10 mouse cellular contexts compared by ENCODE assay signal in the genomic region with DNA sequence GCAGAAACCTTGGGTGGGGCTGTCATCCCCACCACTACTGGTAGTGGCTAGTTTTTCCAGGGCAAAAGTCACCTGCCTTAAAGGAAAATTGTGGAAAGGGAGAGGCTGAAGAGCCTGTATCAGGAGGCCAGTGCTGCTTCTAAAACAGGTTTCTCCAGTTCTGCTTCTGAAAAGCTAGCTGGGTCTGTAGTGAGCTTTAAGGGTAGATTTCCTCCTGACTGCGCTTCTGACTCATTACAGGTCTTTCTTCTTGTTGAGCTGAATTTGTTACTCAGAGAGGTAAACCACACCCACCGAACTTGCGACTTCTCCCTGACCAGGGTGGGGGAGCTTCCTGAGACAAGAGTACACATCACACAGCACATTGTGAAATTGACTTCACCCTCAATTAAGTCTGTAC. TPM values are rescaled to one million over a fixed set of nuclear protein-coding genes. Genes with fewer than 3 reads are reported as not detected.
DNase-seq lines count a peak whose midpoint lies in the region; ATAC-seq and TF ChIP-seq lines count a peak whose summit lies in the region.
"Had no signal": no experiment of that assay in that cellular context is flagged by ENCODE, and none has a peak within 500 bp of the region (broad histone marks: within the 10 kb centered on the region; RNA-seq: fewer than 3 reads in every experiment).

No protein-coding gene starts in this region.

- no peak overlapping the region for H3K4me3 ChIP-seq in liver, postnatal 0 days (ENCODE audit: low read depth, low read length)
- no peak overlapping the region for H3K4me3 ChIP-seq in liver, embryonic 11.5 days (ENCODE audit: low read depth, low read length)
- H3K4me3 ChIP-seq in forebrain, postnatal 0 days (ENCODE audit: low read depth, low read length), result no peak overlapping the region
- H3K4me3 ChIP-seq: erythroblast, embryonic 14.5 days; hindbrain, embryonic 12.5 days had no signal

- H3K9ac ChIP-seq in liver, postnatal 0 days (replicated peaks), result no peak overlapping the region
- no peak overlapping the region for H3K9ac ChIP-seq in liver, embryonic 11.5 days (ENCODE audit: low read depth, low read length)
- H3K9ac ChIP-seq in forebrain, postnatal 0 days, result no peak overlapping the region
- H3K9ac ChIP-seq: hindbrain, embryonic 12.5 days had no signal

- H3K27ac ChIP-seq in liver, postnatal 0 days (ENCODE audit: low read depth), result peak overlapping the region; percentile 24; the same call in 1 of the 2 replicates
- H3K27ac ChIP-seq in liver, embryonic 11.5 days (ENCODE audit: low read depth, low read length), result no peak overlapping the region
- H3K27ac ChIP-seq in forebrain, postnatal 0 days (ENCODE audit: low read depth, low read length), result no peak overlapping the region
- H3K27ac ChIP-seq: hindbrain, embryonic 12.5 days had no signal

- no peak overlapping the region for H3K4me2 ChIP-seq in liver, postnatal 0 days (ENCODE audit: low read depth, low read length)
- no peak overlapping the region for H3K4me2 ChIP-seq in liver, embryonic 11.5 days
- no peak overlapping the region for H3K4me2 ChIP-seq in forebrain, postnatal 0 days (ENCODE audit: low read depth)
- H3K4me2 ChIP-seq: hindbrain, embryonic 12.5 days had no signal

- no peaks in the 10 kb centered on the region for H3K36me3 ChIP-seq in liver, postnatal 0 days (replicated peaks; ENCODE audit: insufficient read depth, low read length)
- no peaks in the 10 kb centered on the region for H3K36me3 ChIP-seq in liver, embryonic 11.5 days (ENCODE audit: control insufficient read depth, insufficient read depth, low read length)
- no peaks in the 10 kb centered on the region for H3K36me3 ChIP-seq in forebrain, postnatal 0 days (ENCODE audit: insufficient read depth)
- H3K36me3 ChIP-seq: hindbrain, embryonic 12.5 days had no signal

- TF ChIP-seq EP300 in liver, postnatal 0 days (IDR thresholded peaks at IDR 0.05; ENCODE audit: low read depth), result no peak

- H3K9me3 ChIP-seq in liver, postnatal 0 days (ENCODE audit: low read length), result no peaks in the 10 kb centered on the region
- no peaks in the 10 kb centered on the region for H3K9me3 ChIP-seq in liver, embryonic 11.5 days (ENCODE audit: control insufficient read depth, low read length)
- H3K9me3 ChIP-seq in forebrain, postnatal 0 days (ENCODE audit: low read length), result no peaks in the 10 kb centered on the region
- H3K9me3 ChIP-seq: hindbrain, embryonic 12.5 days had no signal

- no peak for DNase-seq in liver, postnatal 0 days
- DNase-seq in liver, embryonic 11.5 days (ENCODE audit: low spot score), result no peak
- peak; percentile 30 for DNase-seq in c-Kit-positive CD71-positive TER-119-positive erythroid progenitor cells, embryonic 14.5 days (ENCODE audit: low spot score)
- peak; percentile 6 for DNase-seq in lung, postnatal 14 days
- peak; percentile 59 for DNase-seq in thymus, postnatal 25 days
- no peak for DNase-seq in frontal cortex, adult 2 months (ENCODE audit: extremely low spot score in 1 of 2, low spot score in 1 of 2)
- DNase-seq in forebrain, postnatal 0 days, result no peak
- DNase-seq in adrenal gland, adult 2 months, result no peak

- ATAC-seq in liver, postnatal 0 days, result peak; percentile 51; the same call in 1 of the 2 replicates
- no peak for ATAC-seq in liver, embryonic 11.5 days (replicated peaks; ENCODE audit: low FRiP score)
- no peak for ATAC-seq in forebrain, postnatal 0 days

- no peak for TF ChIP-seq CTCF in liver, postnatal 0 days (IDR thresholded peaks at IDR 0.05; ENCODE audit: low read depth)
- no peak for TF ChIP-seq CTCF in forebrain, postnatal 0 days (IDR thresholded peaks at IDR 0.05; ENCODE audit: low read depth)

- H3K27me3 ChIP-seq in liver, postnatal 0 days (ENCODE audit: insufficient read depth, low read length), result no peaks in the 10 kb centered on the region
- H3K27me3 ChIP-seq in liver, embryonic 11.5 days (replicated peaks; ENCODE audit: control insufficient read depth, insufficient read depth, low read length), result no peaks in the 10 kb centered on the region
- H3K27me3 ChIP-seq in forebrain, postnatal 0 days (ENCODE audit: insufficient read depth, low read length), result no peaks in the 10 kb centered on the region
- H3K27me3 ChIP-seq: hindbrain, embryonic 12.5 days had no signal

- 34% methylated on average over 3 of the region's 3 CpGs for WGBS in liver, postnatal 0 days (ENCODE audit: insufficient replicate concordance)
- WGBS in liver, embryonic 11.5 days, result 36% methylated on average over 3 of the region's 3 CpGs
- 87% methylated on average over 3 of the region's 3 CpGs for WGBS in forebrain, postnatal 0 days

- H3K4me1 ChIP-seq in liver, postnatal 0 days (ENCODE audit: insufficient read depth), result peaks cover 10% of the 10 kb centered on the region
- no peaks in the 10 kb centered on the region for H3K4me1 ChIP-seq in liver, embryonic 11.5 days (replicated peaks; ENCODE audit: control insufficient read depth, insufficient read depth, low read length)
- H3K4me1 ChIP-seq in forebrain, postnatal 0 days (ENCODE audit: insufficient read depth), result no peaks in the 10 kb centered on the region

RNA-seq across cellular contexts. Expression of gene Atp11b, which starts 33.1 kb away (rescaled TPM):
- polyA plus RNA-seq in liver, postnatal 0 days (2015; fragmentation: Nextera tagmentation; extraction: Ambion mirVana), result 9.9 and 11.9 TPM in 2 replicates
- polyA plus RNA-seq in liver, embryonic 11.5 days (2014; fragmentation: Nextera tagmentation; extraction: Ambion mirVana), result 40.1 and 41.6 TPM in 2 replicates
- polyA plus RNA-seq in frontal cortex, adult 2 months (2012; rRNA removed), result 226 and 256 TPM in 2 replicates
- total RNA-seq in forebrain, postnatal 0 days (2014; rRNA removed), result 46.7 and 56.4 TPM in 2 replicates
- polyA plus RNA-seq in forebrain, postnatal 0 days (2015; fragmentation: Nextera tagmentation; extraction: Ambion mirVana), result 13.3 and 19.4 TPM in 2 replicates
- total RNA-seq in adrenal gland, adult 2 months (2021), result 10 to 100 TPM; 36.9 to 39.5 TPM
- 3.9 and 4.6 TPM in 2 replicates for polyA plus RNA-seq in adrenal gland, adult 2 months (2012; rRNA removed)

Comparison
In these comparisons a context has a peak if more than half of its experiments do, and no peak if none do; other contexts are left out.
1. DNase-seq: peak in c-Kit-positive CD71-positive TER-119-positive erythroid progenitor cells, embryonic 14.5 days (single experiment), lung, postnatal 14 days (single experiment) and thymus, postnatal 25 days (single experiment); none in liver, postnatal 0 days (single experiment), liver, embryonic 11.5 days (single experiment), frontal cortex, adult 2 months (0 of 2), forebrain, postnatal 0 days (single experiment) and adrenal gland, adult 2 months (single experiment).